Mouse (Mus musculus) lung, embryonic 16.5 days (tissue): ENCODE results near the gene Nkx3-2. TPM values are rescaled to one million over a fixed set of nuclear protein-coding genes. Genes with fewer than 3 reads are reported as not detected.

Experiments used
- ATAC-seq: fragments of 200-750 bp; cut with Nextera tagmentation; 2 replicates; pipeline ENCODE4 v1.8.0; 2017; ENCODE audit warnings: low read depth, mild to moderate bottlenecking, moderate library complexity
- H3K27ac ChIP-seq: fragments of 300-500 bp; sonication (generic); 2 replicates; pipeline ENCODE4 v1.5.1; 2014; ENCODE audit warnings: mild to moderate bottlenecking, control low read depth, low read length
- H3K27me3 ChIP-seq: fragments of 300-500 bp; sonication (generic); 2 replicates; pipeline ENCODE4 v1.6.1; 2014; ENCODE audit warnings: low read depth, low read length, mixed read lengths; ENCODE audit not compliant: control insufficient read depth, insufficient read depth
- H3K36me3 ChIP-seq: fragments of 300-500 bp; sonication (generic); 2 replicates; pipeline ENCODE4 v1.6.1; 2014; ENCODE audit warnings: low read length; ENCODE audit not compliant: control insufficient read depth, insufficient read depth
- H3K4me1 ChIP-seq: fragments of 300-500 bp; sonication (generic); replicated peaks from 2 replicates; pipeline ENCODE4 v1.6.1; 2014; ENCODE audit warnings: low read length, mixed read lengths; ENCODE audit not compliant: control insufficient read depth, insufficient read depth
- H3K4me2 ChIP-seq: fragments of 300-500 bp; sonication (generic); 2 replicates; pipeline ENCODE4 v1.6.1; 2014; ENCODE audit warnings: low read depth, low read length, control low read depth
- H3K4me3 ChIP-seq: fragments of 300-500 bp; sonication (generic); 2 replicates; pipeline ENCODE4 v1.5.1; 2014; ENCODE audit warnings: mild to moderate bottlenecking, low read length, control low read depth
- H3K9ac ChIP-seq: fragments of 300-500 bp; sonication (generic); 2 replicates; pipeline ENCODE4 v1.6.1; 2014; ENCODE audit warnings: low read length, control low read depth
- H3K9me3 ChIP-seq: fragments of 300-500 bp; sonication (generic); 2 replicates; pipeline ENCODE4 v1.6.1; 2016; ENCODE audit warnings: low read length; ENCODE audit not compliant: control insufficient read depth
- WGBS: fragments of 180-500 bp; shearing (Covaris S2); extraction: QIAGEN DNeasy Blood & Tissue Kit; methylation state at CpG from one replicate; pipeline ENCODE4 v1.1.7; 2014; 5-methylcytosine and 5-hydroxymethylcytosine counted together
- polyA plus RNA-seq: library from polyadenylated mRNA; unstranded; fragments of >200 nt; fragmentation: Nextera tagmentation; extraction: Ambion mirVana; gene quantifications from 2 replicates; pipeline ENCODE4 v1.2.1, GENCODE M21; 2015

The Nkx3-2 gene
- polyA plus RNA-seq, 1 experiment from 2014 or later: not detected

DNA sequence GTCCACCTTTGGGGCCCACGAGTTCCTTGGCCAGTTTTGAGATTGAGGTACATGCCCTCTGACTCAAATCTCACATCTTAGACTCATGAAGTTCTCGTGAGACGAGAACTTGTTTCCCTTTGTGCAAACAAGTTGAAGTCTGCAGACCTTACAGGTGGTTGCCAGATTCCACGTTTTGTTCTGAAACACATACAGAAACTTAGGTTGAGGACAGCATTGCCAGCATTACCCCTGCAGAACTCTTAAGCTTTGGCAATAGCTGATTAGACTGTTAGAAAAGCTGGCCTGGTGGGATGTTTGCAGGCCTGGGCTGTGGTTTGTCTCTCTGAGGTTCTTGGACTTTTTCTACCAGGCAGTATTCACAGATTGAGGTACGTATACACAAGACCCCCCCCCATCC, 7.0 kb downstream of the Nkx3-2 start:
- Histone ChIP-seq H3K4me1 (no peaks in the 10 kb centered on the region), H3K36me3 (no peaks in the 10 kb centered on the region), H3K27ac (no peak overlapping the region), H3K9ac (no peak overlapping the region), H3K9me3 (no peaks in the 10 kb centered on the region), H3K4me2 (no peak overlapping the region), H3K27me3 (peaks cover 92% of the 10 kb centered on the region), H3K4me3 (no peak overlapping the region)
- WGBS: 6% methylated on average over 5 of the region's 5 CpGs
- no peak for ATAC-seq

DNA sequence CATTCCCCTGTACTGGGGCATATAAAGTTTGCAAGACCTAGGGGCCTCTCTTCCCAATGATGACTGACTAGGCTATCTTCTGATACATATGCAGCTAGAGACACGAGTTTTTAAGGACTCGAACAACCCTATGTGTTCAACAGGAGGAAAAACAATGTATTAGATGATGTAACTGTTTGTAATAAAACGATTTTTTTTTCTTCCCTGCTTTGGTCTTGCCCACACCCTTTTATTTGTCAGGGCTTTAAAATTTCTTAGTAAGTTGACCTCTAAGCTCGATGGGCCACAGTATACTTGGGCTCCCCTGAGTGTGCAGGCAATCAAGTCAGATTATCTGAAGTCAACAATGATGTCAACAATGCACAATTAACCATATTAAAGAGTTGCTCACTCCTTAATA, 7.9 kb downstream of the Nkx3-2 start:
- H3K27me3 ChIP-seq: peaks cover 92% of the 10 kb centered on the region
- no peaks in the 10 kb centered on the region for H3K9me3 ChIP-seq
- no peak overlapping the region for H3K9ac ChIP-seq
- no peak overlapping the region for H3K4me3 ChIP-seq
- H3K4me1 ChIP-seq: no peaks in the 10 kb centered on the region
- ATAC-seq: no peak
- H3K27ac ChIP-seq: no peak overlapping the region
- WGBS: 4% methylated on average over 4 of the region's 4 CpGs
- no peak overlapping the region for H3K4me2 ChIP-seq
- H3K36me3 ChIP-seq: no peaks in the 10 kb centered on the region

DNA sequence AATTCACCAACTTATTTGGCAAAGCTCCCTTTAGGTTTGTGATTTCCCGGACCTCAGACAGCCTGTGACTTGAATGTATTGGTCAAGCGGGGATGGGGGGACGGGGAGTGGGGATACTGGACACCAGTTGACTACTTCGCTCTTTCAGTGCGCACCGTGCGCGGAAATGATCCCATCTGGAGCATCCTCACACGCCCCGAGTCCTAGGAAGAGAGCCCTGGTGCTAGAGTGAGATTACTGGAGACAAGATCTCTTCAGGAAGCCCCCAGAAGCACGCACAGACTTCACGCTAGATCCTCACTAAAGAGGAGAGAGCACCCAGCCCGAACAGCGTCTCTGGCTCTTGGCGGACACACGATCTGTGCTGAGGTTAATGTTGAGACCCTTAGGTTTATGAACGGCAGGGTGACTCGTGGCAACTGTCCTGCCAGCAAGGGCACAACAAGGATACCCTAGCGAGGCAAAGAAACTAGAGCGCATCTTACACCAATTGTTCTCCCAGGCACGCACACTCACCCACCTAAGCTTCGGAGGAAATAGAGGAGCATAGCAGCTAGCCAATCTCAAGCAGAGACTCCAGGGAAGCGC, 8.8 kb downstream of the Nkx3-2 start:
- Histone ChIP-seq H3K27ac (no peak overlapping the region), H3K36me3 (no peaks in the 10 kb centered on the region), H3K4me1 (no peaks in the 10 kb centered on the region), H3K9me3 (no peaks in the 10 kb centered on the region), H3K27me3 (peaks cover 92% of the 10 kb centered on the region), H3K4me3 (no peak overlapping the region), H3K4me2 (no peak overlapping the region), H3K9ac (no peak overlapping the region)
- under 1% methylated on average over 23 of the region's 23 CpGs for WGBS
- ATAC-seq: no peak

DNA sequence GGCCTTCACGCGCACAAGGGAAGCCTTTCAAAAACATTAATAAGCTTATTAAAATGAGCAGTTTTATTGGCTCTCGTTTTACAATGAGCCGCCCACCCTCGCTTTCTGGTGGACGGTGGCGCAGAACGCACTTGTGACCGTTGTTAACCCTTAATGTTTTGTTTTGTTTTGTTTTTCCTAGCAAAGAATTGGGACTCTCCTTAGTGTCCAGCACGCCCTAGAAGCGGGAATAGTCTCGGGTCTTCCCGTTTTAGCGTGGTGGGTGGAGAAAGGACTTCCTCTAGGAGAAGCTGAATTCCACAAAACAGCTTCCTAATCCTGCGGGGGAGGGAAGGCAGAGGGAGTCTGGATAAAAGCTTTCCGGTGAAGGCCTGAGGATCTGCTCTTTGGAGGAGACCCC, 9.5 kb downstream of the Nkx3-2 start:
- no peaks in the 10 kb centered on the region for H3K36me3 ChIP-seq
- H3K4me2 ChIP-seq: peak overlapping the region; percentile 37
- H3K27me3 ChIP-seq: peaks cover 86% of the 10 kb centered on the region
- no peaks in the 10 kb centered on the region for H3K4me1 ChIP-seq
- no peak overlapping the region for H3K9ac ChIP-seq
- no peaks in the 10 kb centered on the region for H3K9me3 ChIP-seq
- no peak overlapping the region for H3K27ac ChIP-seq
- WGBS: 1% methylated on average over 16 of the region's 16 CpGs
- peak overlapping the region; percentile 17; the same call in 1 of the 2 replicates for H3K4me3 ChIP-seq
- ATAC-seq: no peak

DNA sequence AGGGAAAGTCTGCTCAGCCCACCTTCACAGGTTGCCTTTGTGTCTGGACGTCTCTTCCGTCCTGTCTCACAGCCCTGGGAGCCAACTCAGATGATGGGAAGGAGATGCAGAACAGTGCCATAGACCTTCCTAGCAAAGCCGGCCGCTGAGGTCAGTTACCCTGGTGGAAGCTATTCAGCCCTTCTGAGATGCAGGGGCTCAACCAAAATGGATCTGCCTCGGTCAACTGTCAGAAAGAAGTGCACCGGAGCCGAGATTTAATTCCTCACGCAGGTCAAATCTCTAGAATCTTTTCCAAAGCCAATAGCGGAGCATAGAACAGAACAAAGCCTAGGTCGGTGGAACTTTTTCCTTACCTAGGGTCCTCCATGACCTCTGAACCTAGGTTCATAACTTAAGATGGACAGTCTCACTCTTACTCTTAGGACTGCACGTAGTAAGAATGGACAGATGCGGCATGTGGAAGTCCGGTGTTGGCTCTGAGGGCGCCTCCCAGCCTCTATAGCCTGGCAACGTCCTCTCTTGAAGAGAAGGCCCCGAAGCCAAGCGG, 10.0 kb downstream of the Nkx3-2 start:
- Histone ChIP-seq H3K36me3 (no peaks in the 10 kb centered on the region), H3K4me2 (peak overlapping the region; percentile 37; the same call in 1 of the 2 replicates), H3K4me1 (no peaks in the 10 kb centered on the region), H3K27ac (no peak overlapping the region), H3K9me3 (no peaks in the 10 kb centered on the region), H3K27me3 (peaks cover 82% of the 10 kb centered on the region), H3K9ac (no peak overlapping the region), H3K4me3 (no peak overlapping the region; the same call in 1 of the 2 replicates)
- no peak for ATAC-seq
- WGBS: 2% methylated on average over 17 of the region's 17 CpGs

DNA sequence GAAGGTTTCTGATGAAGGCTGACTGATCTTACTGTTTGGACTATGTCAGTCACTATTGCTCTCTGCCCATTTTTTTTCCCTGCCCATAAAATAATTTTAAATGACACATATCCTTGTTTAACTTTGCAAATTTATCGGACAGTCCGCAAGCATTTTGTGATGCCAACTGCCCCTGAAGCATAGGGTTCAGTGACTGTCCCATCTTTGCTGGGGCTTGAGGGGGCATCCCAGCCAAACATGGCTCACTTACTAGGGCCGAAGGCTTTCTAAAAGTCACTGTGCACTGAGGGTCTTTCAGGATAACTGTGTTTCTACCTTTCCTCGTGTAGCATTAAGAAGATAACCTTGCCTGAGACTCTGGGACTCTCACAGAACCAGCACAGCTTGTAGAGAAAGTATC, 11.6 kb downstream of the Nkx3-2 start:
- Histone ChIP-seq H3K27ac (no peak overlapping the region), H3K27me3 (peaks cover 76% of the 10 kb centered on the region), H3K4me3 (no peak overlapping the region), H3K9ac (no peak overlapping the region), H3K9me3 (no peaks in the 10 kb centered on the region), H3K36me3 (no peaks in the 10 kb centered on the region), H3K4me2 (no peak overlapping the region), H3K4me1 (no peaks in the 10 kb centered on the region)
- ATAC-seq: no peak
- 36% methylated on average over 4 of the region's 4 CpGs for WGBS

DNA sequence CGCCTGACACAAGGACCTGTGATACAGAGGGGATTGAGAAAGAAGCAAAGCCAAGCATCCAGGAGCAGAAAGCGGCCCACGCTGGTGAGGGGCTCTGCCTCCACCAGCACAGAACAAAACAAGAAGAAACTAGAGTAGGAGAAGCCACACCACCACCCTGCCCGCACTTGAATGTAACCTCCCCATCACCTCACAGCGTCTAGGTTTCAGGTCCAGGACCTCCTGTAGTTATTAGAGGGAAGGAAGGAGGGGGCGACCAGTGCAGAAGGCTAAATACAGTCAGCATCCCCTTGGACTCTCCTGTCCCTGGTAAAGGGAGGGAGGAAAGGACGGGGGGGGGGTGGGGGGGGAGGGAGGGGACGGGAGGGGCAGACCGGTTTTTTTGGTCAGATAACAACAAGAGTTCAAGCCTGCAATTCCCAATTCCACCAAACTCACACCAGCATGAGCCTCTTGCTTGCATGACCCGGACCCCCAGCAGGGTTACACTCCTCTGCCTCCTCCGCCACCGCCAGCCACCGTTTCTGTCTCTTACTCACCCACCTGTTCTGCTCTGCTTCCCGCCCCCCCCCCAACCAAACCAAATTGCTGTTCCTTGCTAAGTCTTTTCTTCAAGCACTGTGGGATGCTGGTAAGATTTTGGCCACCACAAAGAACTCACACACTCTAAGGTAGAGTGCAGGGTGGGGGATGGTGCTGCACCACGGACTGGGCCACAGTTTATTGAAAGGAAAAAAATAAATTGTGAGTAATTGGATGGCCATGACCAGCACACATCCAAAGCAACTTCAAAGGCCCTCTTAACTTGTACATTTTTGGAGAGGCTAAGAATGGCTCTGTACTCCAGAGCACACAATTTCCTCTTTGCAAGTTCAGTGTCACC, 19.2 kb downstream of the Nkx3-2 start:
- H3K36me3 ChIP-seq: no peaks in the 10 kb centered on the region
- H3K4me3 ChIP-seq: no peak overlapping the region
- H3K9ac ChIP-seq: no peak overlapping the region
- H3K4me1 ChIP-seq: no peaks in the 10 kb centered on the region
- H3K9me3 ChIP-seq: no peaks in the 10 kb centered on the region
- WGBS: 8% methylated on average over 13 of the region's 15 CpGs
- ATAC-seq: no peak
- H3K27ac ChIP-seq: no peak overlapping the region
- peaks cover 35% of the 10 kb centered on the region for H3K27me3 ChIP-seq
- H3K4me2 ChIP-seq: no peak overlapping the region

DNA sequence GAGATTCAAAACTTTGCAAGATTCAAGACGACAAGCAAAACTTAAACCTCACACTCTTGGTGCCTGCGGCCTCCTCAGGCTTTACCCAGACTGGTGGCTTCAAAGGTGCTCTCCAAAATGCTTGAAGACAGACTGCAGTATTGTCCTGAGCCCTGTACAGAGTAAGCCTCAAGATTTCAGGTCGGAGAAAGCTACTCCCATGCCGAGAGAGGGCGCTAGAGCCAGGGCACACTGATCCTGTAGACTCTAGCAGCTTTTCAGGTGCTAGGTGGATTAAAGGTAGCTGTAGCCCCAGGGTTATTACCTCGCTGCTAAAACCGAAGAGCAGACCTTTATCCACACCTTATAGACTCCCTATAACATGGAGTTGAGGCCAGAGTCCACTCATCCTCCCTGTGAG, 20.1 kb downstream of the Nkx3-2 start:
- peaks cover 35% of the 10 kb centered on the region for H3K27me3 ChIP-seq
- no peak overlapping the region for H3K4me3 ChIP-seq
- no peak for ATAC-seq
- no peak overlapping the region for H3K4me2 ChIP-seq
- WGBS: 13% methylated on average over 7 of the region's 7 CpGs
- no peaks in the 10 kb centered on the region for H3K36me3 ChIP-seq
- H3K9ac ChIP-seq: no peak overlapping the region
- H3K27ac ChIP-seq: no peak overlapping the region
- H3K9me3 ChIP-seq: no peaks in the 10 kb centered on the region
- H3K4me1 ChIP-seq: no peaks in the 10 kb centered on the region

DNA sequence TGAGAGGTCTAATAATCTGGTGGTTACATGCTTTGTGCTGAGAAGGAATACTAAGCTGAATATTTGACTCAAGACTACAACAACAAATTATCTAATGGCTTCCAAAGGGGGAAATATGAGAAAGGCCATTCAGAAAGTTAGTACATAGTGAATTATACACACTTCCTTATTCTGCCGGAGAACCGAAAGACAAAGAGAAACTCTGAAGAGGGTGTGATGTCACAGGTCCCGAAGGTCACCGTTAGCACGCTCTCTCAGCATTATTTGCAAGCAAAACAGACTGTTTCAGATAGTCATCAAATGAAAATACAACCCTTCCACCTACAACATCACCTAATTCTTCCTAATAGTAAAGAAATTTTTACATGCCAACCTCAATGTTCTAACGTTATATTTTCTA, 25.5 kb downstream of the Nkx3-2 start:
- Histone ChIP-seq H3K4me2 (no peak overlapping the region), H3K9me3 (no peaks in the 10 kb centered on the region), H3K27me3 (0 out of 2 replicates have a peak, but pooled peaks cover 1% of the 10 kb centered on the region), H3K4me3 (no peak overlapping the region), H3K4me1 (no peaks in the 10 kb centered on the region), H3K36me3 (no peaks in the 10 kb centered on the region), H3K27ac (no peak overlapping the region), H3K9ac (no peak overlapping the region)
- no peak for ATAC-seq
- 51% methylated on average over 6 of the region's 6 CpGs for WGBS
